ENCODE assay signal across 12 mouse cellular contexts in genomic region chr1:181000501-181001092, GRCm38 (mm10). TPM values are rescaled to one million over a fixed set of nuclear protein-coding genes. Genes with fewer than 3 reads are reported as not detected.
DNase-seq lines count a peak whose midpoint lies in the region; ATAC-seq lines count a peak whose summit lies in the region.
"Had no signal": no experiment of that assay in that cellular context is flagged by ENCODE, and none has a peak within 500 bp of the region (broad histone marks: within the 10 kb centered on the region; RNA-seq: fewer than 3 reads in every experiment).

No protein-coding gene starts in this region.

- H3K4me2 ChIP-seq in heart, embryonic 14.5 days (ENCODE audit: low read length): no peak overlapping the region
- no peak overlapping the region for H3K4me2 ChIP-seq in embryonic facial prominence, embryonic 14.5 days (ENCODE audit: low read depth, low read length)

- no peaks in the 10 kb centered on the region for H3K9me3 ChIP-seq in heart, embryonic 14.5 days (ENCODE audit: control insufficient read depth, low read length)
- no peaks in the 10 kb centered on the region for H3K9me3 ChIP-seq in embryonic facial prominence, embryonic 14.5 days (ENCODE audit: control insufficient read depth, low read length)
- no peaks in the 10 kb centered on the region for H3K9me3 ChIP-seq in limb, embryonic 10.5 days (replicated peaks)

- no peak overlapping the region for H3K27ac ChIP-seq in heart, embryonic 14.5 days (replicated peaks in 1 of 2; ENCODE audit: control insufficient read depth in 1 of 2, insufficient read depth in 1 of 2, low read depth in 2 of 2, low read length in 2 of 2)
- H3K27ac ChIP-seq in embryonic facial prominence, embryonic 14.5 days (replicated peaks; ENCODE audit: low read depth, low read length): no peak overlapping the region
- H3K27ac ChIP-seq in limb, embryonic 10.5 days: peak overlapping the region; percentile 63

- intact Hi-C loops in left cerebral cortex, postnatal 36 days (cut with DNase I): no loop called here

- H3K27me3 ChIP-seq in heart, embryonic 14.5 days (ENCODE audit: control insufficient read depth, insufficient read depth, low read length): no peaks in the 10 kb centered on the region
- no peaks in the 10 kb centered on the region for H3K27me3 ChIP-seq in embryonic facial prominence, embryonic 14.5 days (replicated peaks; ENCODE audit: control insufficient read depth, insufficient read depth, low read length)
- H3K27me3 ChIP-seq in limb, embryonic 10.5 days (ENCODE audit: low read depth, poor library complexity, severe bottlenecking): no peaks in the 10 kb centered on the region

- no peak for DNase-seq in heart, adult 9 months (ENCODE audit: low spot score in 2 of 2)
- DNase-seq in adrenal gland, adult (ENCODE audit: inconsistent age in 2 of 2, low spot score in 1 of 2): peak; percentile 82 to 91
- peak; percentile 79 for DNase-seq in embryonic facial prominence, embryonic 14.5 days (ENCODE audit: low spot score)
- DNase-seq in limb, embryonic 10.5 days (ENCODE audit: low spot score): peak; percentile 70
- no peak for DNase-seq in left cerebral cortex, postnatal 36 days (ENCODE audit: low spot score in 2 of 2)
- DNase-seq in adipocyte (ENCODE audit: low spot score): no peak
- DNase-seq in frontal cortex, adult 2 months (ENCODE audit: extremely low spot score in 1 of 2, low spot score in 1 of 2): no peak
- DNase-seq: B cell, adult 2 months; cerebellum, postnatal 25 days; gastrocnemius, postnatal 25 days; spleen, adult 18-20 months had no signal

- no peak for ATAC-seq in heart, embryonic 14.5 days (ENCODE audit: insufficient number of reproducible peaks, insufficient read depth, low FRiP score, low read depth)
- peak; percentile 92 for ATAC-seq in embryonic facial prominence, embryonic 14.5 days (ENCODE audit: low read depth)

- 41% methylated on average over 10 of the region's 10 CpGs for WGBS in heart, embryonic 14.5 days
- 26% methylated on average over 10 of the region's 10 CpGs for WGBS in embryonic facial prominence, embryonic 14.5 days
- 16% methylated on average over 10 of the region's 10 CpGs for WGBS in limb, embryonic 10.5 days

- H3K4me1 ChIP-seq in heart, embryonic 14.5 days (ENCODE audit: control insufficient read depth in 2 of 2, insufficient read depth in 2 of 2, low read length in 2 of 2): peaks cover 0 to 9% of the 10 kb centered on the region in 2 experiments; a peak in 3 of 4 replicates
- H3K4me1 ChIP-seq in embryonic facial prominence, embryonic 14.5 days (ENCODE audit: control insufficient read depth, insufficient read depth, low read length): no peaks in the 10 kb centered on the region
- peaks cover 26% of the 10 kb centered on the region for H3K4me1 ChIP-seq in limb, embryonic 10.5 days

- H3K36me3 ChIP-seq in heart, embryonic 14.5 days (ENCODE audit: control insufficient read depth, insufficient read depth, low read length): no peaks in the 10 kb centered on the region
- no peaks in the 10 kb centered on the region for H3K36me3 ChIP-seq in embryonic facial prominence, embryonic 14.5 days (ENCODE audit: control insufficient read depth, insufficient read depth, low read length)
- no peaks in the 10 kb centered on the region for H3K36me3 ChIP-seq in limb, embryonic 10.5 days

- H3K9ac ChIP-seq in heart, embryonic 14.5 days (ENCODE audit: low read length): 0 out of 2 replicates have a peak overlapping the region, but pooled peaks have one; percentile 11
- H3K9ac ChIP-seq in embryonic facial prominence, embryonic 14.5 days (ENCODE audit: low read depth, low read length): no peak overlapping the region; the same call in 1 of the 2 replicates

- no peak overlapping the region for H3K4me3 ChIP-seq in heart, embryonic 14.5 days (ENCODE audit: control insufficient read depth in 1 of 2, insufficient read depth in 1 of 2, low read depth in 1 of 2, low read length in 2 of 2)
- no peak overlapping the region for H3K4me3 ChIP-seq in embryonic facial prominence, embryonic 14.5 days (ENCODE audit: low read depth, low read length)
- 0 out of 2 replicates have a peak overlapping the region, but pooled peaks have one; percentile 0 for H3K4me3 ChIP-seq in limb, embryonic 10.5 days

RNA-seq across cellular contexts. Expression of gene Ephx1, which starts 20.1 kb away (rescaled TPM):
- 9.3 and 10.5 TPM in 2 replicates for polyA plus RNA-seq in heart, embryonic 14.5 days (2014; fragmentation: Nextera tagmentation; extraction: Ambion mirVana)
- polyA plus RNA-seq in embryonic facial prominence, embryonic 14.5 days (2014; fragmentation: Nextera tagmentation; extraction: Ambion mirVana): 13.1 and 15.4 TPM in 2 replicates
- 0.87 and 1.4 TPM in 2 replicates for polyA plus RNA-seq in limb, embryonic 10.5 days (2016; fragmentation: Nextera tagmentation; extraction: Ambion mirVana)
- 10 to 100 TPM; 30.2 to 31.6 TPM for total RNA-seq in left cerebral cortex, postnatal 36 days (2021)
- polyA plus RNA-seq in frontal cortex, adult 2 months (2012; rRNA removed): 29.8 and 34.6 TPM in 2 replicates

RNA-seq across cellular contexts. Expression of gene 9130409I23Rik, which starts 50.4 kb away (rescaled TPM):
- not detected in 2 replicates for polyA plus RNA-seq in heart, embryonic 14.5 days (2014; fragmentation: Nextera tagmentation; extraction: Ambion mirVana)
- polyA plus RNA-seq in embryonic facial prominence, embryonic 14.5 days (2014; fragmentation: Nextera tagmentation; extraction: Ambion mirVana): not detected in 2 replicates
- not detected in 2 replicates for polyA plus RNA-seq in limb, embryonic 10.5 days (2016; fragmentation: Nextera tagmentation; extraction: Ambion mirVana)
- not detected for total RNA-seq in left cerebral cortex, postnatal 36 days (2021)
- not detected in 2 replicates for polyA plus RNA-seq in frontal cortex, adult 2 months (2012; rRNA removed)
- total RNA-seq: gastrocnemius, postnatal 25 days had no signal

RNA-seq across cellular contexts. Expression of gene Tmem63a, which starts 58.5 kb away (rescaled TPM):
- 9.1 and 9.3 TPM in 2 replicates for polyA plus RNA-seq in heart, embryonic 14.5 days (2014; fragmentation: Nextera tagmentation; extraction: Ambion mirVana)
- 12.5 and 13.2 TPM in 2 replicates for polyA plus RNA-seq in embryonic facial prominence, embryonic 14.5 days (2014; fragmentation: Nextera tagmentation; extraction: Ambion mirVana)
- 2.9 and 6.2 TPM in 2 replicates for polyA plus RNA-seq in limb, embryonic 10.5 days (2016; fragmentation: Nextera tagmentation; extraction: Ambion mirVana)
- 10 to 100 TPM; 13.8 to 20.6 TPM for total RNA-seq in left cerebral cortex, postnatal 36 days (2021)
- polyA plus RNA-seq in frontal cortex, adult 2 months (2012; rRNA removed): 29.6 and 30.2 TPM in 2 replicates

Comparison
In these comparisons a context has a peak if more than half of its experiments do, and no peak if none do; other contexts are left out.
1. DNase-seq: peak in adrenal gland, adult (2 of 2), embryonic facial prominence, embryonic 14.5 days (single experiment) and limb, embryonic 10.5 days (single experiment); none in heart, adult 9 months (0 of 2), left cerebral cortex, postnatal 36 days (0 of 2), adipocyte (single experiment) and frontal cortex, adult 2 months (0 of 2).